Mouse (Mus musculus): ENCODE results near the gene Etnk2.
A peak's percentile ranks its signal among the peaks of the same experiment; 100 is the strongest.

Etnk2 gene

DNA sequence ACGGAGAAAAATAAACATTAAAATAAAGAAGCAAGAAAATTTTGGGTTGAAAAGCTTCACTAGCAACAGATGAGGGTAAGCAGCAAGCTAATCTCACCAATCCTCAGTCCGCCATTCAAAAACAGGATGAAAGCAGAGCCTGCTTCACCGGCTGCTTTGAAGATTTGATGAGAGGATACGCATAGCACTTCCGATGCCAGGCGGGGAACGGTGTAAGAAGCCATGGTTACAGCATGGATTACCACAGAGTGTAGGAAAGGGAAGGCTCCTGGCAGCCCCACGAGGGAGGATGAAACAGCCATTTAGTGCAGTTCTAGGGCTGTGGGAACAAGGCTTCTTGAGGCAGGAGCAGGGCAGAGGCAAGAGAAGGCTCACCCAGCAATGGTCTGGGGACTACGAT is 11.6 kb upstream of the Etnk2 start:
- no peak for DNase-seq (ENCODE audit: low read depth, low spot score)

DNA sequence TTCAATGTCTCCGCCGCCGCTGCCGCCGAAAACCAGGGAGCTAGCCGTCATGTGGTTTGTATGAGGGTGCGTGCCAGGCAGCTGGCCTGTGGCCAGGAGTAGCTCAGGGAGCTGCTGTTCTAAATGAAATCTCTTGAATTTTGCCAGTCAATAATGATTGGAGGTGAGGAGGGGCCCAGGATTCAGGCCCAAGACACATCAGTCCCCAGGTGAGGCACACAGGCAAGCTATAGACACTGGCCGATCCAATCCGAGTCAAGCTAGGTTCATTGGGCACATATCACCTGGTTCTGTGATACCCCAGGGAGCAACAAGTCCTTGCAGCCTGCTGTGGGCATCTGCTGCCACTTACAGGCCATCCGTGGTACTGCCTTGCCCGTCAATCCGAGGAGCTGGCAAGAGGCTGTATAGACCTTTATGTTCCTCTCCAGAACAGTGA is 10.0 kb upstream of the Etnk2 start:
- peak; percentile 73 for DNase-seq (ENCODE audit: low read depth, low spot score)

DNA sequence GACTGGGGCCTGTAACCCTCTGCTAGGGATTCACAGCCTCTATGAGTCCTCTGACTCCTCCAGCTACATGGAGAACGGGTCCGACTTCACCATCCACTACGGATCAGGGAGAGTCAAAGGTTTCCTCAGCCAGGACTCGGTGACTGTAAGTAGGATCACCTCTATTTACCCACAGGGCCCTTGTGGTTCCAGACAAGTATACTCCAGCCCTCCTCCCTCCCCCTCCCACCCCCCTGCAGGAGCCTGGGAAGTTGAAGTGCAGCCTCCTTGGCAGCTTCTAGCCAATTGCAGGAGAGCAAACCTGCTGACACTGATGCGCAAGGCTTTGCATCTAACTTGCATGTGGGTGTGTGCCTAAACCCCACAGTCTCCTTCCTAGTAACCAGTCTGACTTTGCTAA is 7.9 kb upstream of the Etnk2 start:
- DNase-seq (ENCODE audit: low read depth, low spot score) = no peak

DNA sequence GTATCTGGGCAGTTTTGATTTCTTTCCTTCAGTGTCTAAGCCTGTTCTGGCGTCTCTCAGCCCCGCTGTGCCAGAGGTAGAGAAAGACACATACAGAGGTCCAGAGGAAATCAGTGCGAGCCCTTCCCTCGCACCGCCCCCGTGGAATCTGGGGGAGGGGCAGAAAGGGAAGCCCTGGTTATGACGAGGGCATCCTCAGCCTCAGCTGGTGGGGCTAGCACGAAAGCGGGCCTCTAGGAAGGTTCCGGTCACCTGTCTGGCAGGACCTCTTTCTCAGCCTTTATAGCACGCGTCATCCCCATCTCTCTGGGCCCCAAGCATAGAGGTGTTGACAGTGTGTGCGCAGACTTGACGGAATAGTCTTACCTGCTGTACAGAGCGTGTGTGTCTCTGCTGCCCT is 7.5 kb upstream of the Etnk2 start:
- no peak for DNase-seq (ENCODE audit: low read depth, low spot score)

DNA sequence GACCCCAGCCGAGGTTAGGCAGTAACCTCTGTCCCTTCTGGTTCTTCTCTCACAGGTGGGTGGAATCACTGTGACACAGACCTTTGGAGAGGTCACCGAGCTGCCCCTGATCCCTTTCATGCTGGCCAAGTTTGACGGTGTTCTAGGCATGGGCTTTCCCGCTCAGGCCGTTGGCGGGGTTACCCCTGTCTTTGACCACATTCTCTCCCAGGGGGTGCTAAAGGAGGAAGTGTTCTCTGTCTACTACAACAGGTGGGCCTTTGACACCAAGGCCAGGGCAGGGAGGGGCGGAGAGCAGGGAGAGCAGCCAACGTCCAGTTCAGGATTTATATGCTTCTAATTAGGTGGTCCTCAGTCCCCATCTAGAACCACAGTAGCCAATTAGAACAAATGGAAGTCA is 7.0 kb upstream of the Etnk2 start:
- no peak for DNase-seq (ENCODE audit: low read depth, low spot score)

DNA sequence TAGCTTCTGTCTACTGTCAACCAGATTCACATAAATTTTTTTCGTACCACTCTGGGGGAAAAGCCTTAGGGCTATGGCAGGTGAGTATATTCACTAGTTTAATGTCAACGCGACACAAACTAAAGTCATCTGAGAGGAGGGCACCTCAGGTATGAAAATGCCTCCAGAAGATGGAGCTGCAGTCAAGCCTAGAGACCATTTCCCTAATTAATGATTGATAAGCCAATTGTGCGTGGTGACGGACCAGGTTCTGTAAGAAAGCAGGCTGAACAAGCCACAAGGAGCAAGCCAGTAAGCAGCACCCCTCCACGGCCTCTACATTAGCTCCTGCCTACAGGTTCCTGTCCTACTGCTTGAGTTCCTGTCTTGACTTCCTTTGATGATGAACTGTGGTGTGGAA is 2.4 kb upstream of the Etnk2 start:
- no peak for DNase-seq (ENCODE audit: low read depth, low spot score)

DNA sequence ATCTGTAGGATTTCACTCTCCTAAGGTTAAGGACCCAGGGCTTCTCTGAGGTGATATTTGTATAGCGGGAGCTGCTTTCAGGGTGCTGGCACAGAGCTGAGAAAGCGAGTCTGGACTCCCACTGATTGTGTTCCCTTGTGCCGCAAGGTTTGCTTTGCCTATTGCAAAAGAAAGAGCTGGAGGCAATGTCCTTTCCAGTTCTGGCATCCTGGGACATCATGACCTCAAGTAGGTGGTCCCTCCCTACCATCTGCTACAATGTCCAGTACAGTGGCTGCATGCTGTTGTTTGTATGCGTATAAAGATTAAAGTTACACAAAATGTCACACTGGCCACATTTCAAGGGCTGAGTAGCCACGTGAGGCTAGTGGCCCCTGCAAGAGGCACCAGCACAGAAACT is 1.3 kb upstream of the Etnk2 start:
- no peak for DNase-seq (ENCODE audit: low read depth, low spot score)

DNA sequence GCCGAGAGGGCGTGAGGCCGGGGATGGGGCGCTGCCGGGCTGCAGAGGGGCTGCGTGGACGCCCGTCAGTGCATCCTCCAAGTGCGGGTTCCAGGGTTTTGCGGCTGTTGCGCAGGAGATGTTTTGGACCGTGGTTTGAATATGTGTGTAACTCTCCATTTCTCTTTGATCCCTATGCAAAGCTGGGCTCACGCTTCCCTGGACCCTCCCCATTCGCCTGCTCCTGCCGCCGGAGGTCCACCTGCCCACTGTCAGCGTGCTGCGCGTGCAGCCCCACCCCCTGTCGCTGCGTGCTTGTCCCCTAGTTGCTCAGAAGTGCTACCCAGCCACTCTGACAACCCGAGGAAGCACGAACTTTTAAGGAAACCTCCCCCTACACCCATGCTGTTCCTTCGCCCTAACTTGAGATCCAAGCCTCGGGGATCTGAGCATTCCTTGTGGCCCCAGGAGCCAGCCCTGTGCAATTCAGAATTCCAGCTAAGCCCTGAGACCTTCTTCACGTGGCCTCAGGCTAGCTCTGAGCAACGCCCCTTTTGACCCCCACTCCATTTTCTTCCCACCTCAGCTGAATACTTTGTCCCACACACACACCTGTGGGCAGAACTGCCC is 754 bp downstream of the Etnk2 start:
- no peak for DNase-seq (ENCODE audit: low read depth, low spot score)

DNA sequence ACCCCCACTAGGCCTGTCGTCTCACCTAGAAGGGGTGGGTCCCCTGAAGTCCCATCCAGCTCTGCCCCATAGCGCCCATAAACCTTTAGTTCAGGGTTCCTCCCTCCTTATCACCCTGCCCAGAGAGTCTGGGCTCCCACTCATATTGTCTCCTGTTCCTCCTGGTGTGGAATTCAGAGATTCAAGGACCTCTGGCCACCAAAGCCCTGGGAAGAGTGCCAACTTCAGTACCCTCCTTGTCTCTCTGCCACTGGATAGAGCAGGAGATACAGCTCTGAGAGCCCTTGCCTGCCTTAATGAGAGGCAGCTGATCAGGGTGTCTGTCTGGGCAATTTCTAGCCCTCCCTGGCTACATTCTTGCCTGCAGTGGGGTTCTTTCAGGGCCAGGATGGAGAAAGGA is 1.5 kb downstream of the Etnk2 start:
- no peak for DNase-seq (ENCODE audit: low read depth, low spot score)

DNA sequence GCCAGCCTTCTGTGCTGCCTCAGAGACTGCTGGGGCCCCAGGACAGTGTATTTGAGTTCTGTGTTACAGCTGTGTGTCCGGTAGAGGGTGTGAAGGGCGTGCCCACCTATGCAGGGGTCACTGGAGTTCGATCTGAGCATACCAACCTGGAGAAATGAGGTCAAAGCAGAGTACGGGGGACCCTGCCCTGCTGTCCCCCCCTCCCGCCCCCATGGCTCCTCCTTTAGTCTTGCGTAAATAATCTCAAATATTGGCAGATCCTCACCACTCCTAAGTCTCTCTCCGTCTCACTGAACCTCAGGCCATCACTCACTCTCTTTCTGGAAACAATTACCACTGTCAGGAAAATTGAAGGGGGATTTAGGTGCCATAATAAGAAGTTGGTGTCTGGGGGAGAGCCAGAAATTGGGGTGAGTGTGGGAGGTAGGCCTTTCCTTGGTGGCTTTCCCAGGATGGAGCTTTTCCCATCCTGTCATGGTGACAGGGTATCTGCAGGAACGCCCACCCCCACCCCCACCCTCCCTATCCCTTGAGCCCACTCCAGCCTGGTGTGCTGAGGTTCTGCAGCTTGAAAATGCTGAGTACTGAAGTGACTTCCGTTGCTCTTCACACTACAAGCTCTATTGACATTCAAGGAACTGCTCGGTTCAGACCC is 3.7 kb downstream of the Etnk2 start:
- DNase-seq (ENCODE audit: low read depth, low spot score) = no peak

DNA sequence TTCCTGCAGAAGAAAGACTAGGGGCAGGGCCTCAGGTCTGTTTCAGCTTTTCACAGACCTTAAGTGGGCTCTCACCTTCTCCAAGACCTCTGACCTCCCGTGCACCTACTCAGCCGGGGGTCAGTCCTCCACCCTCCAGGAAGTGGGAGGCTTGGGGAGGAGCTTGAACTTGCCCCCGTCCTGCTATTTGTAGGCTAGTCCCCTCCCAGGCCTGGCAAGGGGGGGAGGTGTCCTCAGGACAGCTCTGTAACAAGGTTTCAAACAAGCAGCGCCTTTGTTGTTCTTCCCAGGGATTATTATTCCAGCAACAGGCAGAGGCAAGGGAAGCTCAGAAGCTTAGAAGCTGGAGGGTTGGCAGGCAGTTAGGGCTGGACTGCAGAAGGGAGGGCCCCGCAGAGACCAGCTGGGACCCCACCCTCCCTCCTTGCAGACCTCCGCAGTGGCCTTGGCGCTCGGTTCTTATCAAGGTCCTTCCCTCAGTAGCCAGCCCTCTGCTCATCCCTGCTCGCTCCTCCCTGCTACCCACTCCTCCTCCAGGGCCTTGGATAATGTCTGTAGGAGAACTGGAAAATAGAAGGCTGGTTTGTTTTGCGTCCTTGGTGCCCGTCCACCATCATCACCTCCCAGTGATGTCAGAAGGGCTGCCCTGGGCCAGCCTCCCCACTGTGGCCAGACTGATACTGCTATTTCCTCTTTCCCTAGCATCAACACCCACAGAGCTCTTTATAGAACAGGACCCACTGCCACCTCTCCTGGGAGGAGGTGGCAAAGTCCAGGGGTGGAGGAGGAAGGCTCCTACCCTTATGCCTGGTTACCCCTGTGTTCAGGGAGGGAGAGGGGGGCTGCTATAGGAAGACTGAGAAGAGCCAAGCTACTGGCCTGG is 4.5 kb downstream of the Etnk2 start:
- DNase-seq (ENCODE audit: low read depth, low spot score) = no peak

DNA sequence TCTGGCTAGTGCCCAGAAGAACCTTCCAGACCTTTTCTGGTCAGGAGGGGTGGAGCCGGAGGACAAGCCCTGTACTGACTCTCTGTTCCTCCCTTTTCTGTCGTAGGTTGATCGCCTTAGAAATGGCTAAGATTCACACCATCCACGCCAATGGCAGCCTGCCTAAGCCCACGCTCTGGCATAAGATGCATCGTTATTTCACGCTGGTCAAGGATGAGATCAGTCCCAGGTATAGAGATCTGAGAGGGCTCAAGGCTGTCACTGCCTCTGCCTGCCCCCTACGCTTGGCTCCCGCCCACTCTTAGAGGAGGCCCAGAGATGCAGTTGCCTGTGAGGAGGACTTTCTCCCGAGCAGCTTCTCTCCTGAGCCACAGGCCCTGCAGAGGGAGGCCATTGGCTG is 5.3 kb downstream of the Etnk2 start:
- no peak for DNase-seq (ENCODE audit: low read depth, low spot score)

DNA sequence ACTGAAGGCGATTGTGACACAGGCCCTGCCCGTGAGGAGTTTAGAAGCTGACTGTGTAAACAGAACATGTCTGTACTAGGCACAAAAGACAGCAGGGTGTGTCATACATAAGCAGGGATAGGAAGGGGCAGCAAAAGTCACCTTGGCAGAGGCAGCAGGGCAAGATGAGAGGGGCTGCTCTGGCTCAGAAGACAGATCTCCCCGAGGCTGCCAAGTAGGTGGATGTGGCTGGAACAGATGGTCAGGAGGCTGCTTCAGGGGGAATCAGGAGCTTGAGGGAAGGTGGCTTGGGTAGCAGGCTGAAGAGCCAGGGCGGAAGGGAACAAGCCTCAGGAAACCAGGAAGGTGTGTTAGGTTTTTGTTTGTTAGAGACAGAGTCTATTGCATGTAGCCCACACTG is 7.0 kb downstream of the Etnk2 start:
- DNase-seq (ENCODE audit: low read depth, low spot score) = no peak

DNA sequence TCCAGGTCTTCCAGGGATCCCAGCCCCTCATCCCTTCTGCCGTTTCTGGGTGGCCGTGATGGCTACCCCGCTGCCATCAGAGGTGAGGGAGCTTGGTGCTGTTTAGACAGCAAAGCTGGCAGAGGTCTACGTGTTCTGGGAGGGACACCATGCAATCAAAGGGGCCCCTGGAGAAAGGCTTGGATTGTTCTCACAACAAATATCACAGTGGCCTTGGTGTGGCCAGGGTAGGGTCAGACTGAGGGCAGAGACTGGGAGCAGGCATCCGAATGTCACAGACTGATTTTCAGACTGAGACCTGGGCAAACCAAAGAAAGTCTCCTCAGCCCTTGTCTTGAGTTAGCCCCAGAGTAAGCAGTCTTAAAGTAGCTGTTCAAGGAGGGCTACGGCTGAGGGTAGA is 8.1 kb downstream of the Etnk2 start:
- no peak for DNase-seq (ENCODE audit: low read depth, low spot score)

DNA sequence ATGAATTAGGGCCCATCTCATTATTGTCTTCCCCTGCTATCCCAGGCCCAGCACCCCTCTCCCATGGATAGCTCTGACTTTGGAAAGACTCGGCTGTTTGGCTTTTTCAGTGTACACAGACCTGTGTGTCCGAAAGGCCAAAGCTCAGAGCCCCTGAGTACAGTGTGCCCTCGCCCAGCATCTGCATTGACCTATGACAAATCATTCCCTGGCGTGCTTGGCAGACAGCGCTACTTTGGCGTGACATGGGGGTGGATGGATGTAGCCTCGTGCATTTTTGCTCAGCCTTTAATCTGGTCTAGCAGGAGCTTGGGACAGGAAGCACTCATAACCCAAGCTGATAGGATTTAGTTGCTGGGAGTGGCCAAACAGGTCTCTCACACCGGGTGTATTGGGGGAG is 8.7 kb downstream of the Etnk2 start:
- no peak for DNase-seq (ENCODE audit: low read depth, low spot score)

DNA sequence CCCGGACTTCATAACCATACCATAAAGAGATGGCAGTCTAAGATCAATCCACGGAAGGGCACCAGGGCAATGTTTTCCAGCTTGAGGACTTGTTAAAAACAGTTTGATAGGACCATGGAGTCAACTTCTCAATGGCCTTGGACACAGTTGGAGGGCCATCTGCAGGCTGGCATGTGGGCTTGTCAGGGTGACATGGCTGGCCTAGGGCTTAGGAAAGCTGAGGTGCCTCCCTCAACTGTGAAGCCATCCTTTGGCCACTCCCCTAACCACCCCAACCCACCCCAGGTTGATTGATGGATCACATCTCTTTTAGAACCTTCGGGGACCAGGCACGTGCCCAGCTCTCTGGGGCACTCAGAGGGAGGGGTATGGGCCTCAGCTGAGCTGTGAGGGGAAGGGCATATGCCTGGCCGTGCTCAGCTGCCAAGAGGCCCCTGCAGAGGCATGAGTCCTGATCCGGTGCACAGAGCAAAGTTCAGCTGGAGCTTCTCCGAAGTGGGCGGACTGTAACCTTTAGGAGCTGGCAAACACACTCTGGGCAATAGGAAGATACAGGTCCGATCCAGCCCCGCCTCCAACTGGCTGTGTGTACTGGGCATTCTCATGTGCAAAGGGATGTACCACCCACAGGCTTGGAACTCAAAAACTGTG is 12.4 kb downstream of the Etnk2 start:
- no peak for DNase-seq (ENCODE audit: low read depth, low spot score)

DNA sequence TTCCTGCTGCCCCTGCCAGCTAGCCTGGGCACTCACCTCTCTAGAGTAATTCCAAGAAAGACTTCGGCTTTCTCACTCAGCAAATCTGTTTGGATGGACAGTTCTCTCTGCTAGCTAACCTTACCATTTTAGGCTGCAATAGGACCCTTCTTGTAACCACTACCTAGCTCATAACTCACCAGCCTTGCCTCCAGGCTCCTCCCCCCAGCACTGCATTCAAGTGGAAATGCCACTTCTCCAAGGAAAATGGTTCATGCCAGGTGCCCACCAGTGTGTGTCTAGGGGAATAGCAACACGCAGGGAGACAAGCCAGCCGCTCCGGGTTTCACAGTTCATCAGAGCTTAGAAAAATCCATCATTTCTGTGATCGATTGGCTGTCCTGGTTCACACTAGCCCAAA is 14.2 kb downstream of the Etnk2 start:
- DNase-seq (ENCODE audit: low read depth, low spot score) = no peak

DNA sequence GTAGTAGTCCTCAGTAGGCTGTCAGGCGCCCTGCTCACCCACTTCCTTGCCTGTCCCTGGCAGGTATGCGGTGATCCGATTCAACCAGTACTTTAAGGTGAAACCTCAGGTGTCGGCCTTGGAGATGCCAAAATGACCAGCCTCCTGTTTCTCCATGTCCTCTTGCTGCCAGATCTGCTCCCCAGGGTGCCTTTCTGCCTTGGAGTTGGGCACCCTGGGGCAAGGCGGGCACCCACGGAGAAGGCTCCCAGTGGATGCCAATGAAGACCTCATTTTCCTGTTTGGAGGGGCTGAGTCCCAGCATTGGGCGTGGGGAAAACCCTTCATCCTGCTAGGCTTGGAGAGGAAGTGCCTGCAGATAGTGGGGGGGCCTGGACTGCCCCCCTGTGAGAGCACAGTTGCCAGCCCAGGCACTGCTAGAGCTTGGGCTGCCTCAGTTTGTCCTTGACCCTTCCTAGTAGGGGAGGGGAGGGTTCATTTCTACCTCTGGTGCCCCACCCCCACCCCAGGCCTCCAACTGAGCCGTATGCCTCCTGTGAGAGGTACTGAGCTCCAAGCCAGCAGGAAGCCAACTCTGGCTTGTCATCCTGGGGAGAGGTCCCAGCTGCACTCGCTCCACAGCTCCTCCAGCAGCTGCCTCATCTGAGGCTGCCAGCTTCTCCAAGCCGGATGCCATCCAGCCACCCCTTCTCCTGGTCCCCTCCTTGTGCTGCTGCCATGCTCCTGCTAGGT is 16.0 kb downstream of the Etnk2 start:
- no peak for DNase-seq (ENCODE audit: low read depth, low spot score)

DNA sequence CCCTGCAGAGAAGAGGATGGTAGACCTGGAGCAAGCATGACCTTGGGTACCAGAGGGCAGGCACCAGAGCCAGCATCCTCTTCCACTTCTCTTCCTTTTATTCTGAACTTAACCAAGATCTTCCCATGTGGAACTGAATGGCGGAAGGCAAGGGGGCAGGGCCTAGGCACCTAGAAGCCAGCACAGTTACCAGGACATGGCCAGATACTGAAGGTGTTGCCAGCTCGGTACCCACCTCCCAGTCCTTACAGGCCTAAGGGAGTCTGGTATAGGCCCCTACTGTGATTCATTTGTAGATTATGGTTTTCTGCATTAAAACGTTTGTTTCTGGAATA is 16.6 kb downstream of the Etnk2 start:
- DNase-seq (ENCODE audit: low read depth, low spot score) = no peak

DNA sequence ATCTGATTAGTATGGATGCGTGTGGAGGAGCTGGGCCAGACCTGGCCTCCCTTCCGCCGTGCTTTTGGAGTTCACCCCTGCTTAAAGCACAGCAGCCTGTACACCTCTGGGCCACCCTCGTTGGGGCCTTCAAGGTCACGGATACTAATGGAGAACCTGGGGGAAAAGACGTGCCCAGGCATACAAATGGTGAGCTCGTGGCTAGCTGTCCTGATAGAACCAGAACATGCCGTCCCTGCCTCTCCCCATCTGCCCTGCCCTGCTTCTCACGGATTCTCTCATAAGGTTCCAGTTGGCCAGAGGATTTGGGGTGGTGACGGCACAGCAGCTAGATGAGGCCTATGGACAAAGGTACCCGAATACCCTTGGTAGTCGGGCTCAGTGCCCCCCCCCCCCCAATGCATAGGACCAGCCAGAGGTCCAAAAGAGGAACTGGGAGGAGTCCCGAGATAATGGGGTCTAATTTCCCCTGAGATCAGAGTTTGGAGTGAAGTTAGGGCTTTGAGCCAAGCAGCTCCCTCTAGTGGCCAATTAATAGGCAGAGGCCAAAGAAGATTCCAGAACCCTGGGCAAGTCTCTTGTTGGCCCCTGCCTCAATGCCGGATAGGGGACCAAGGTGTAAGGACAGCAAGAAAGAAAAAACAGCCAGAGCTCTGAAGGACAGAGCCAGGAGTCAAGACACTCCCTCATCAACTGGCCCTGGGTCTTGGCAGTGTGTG is 17.1 kb downstream of the Etnk2 start:
- peak; percentile 45 for DNase-seq (ENCODE audit: low read depth, low spot score)

DNA sequence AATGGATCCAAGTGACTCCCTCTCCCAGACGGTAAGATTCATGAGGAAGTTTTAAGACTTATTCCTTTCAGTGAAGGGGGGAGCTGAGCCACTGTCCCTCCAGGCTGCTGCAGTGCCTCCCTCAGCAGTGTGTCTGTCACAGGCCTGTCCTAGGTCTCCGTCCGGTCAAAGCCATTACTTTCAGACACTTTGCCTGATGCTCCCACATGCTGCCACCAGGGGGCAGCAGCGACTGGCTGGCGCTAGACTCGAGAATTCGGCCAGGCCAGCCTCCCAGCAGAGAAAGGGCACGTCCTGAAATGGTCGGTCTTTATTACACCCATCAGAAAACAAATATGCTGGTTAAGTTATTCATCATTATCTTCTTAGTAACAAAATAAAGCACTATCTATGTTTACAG is 18.6 kb downstream of the Etnk2 start:
- DNase-seq (ENCODE audit: low read depth, low spot score) = peak; percentile 85

All from forelimb bud, embryonic 11.5 days (tissue).